Mouse (Mus musculus): Measurements from ENCODE around the gene Srrm4. TPM values are rescaled to one million over a fixed set of nuclear protein-coding genes. Genes with fewer than 3 reads are reported as not detected.
A peak's percentile ranks its signal among the peaks of the same experiment; 100 is the strongest.

Srrm4 gene
- polyA plus RNA-seq (2016; fragmentation: Nextera tagmentation; extraction: Ambion mirVana) = 0.90 and 1.3 TPM in 2 replicates

DNA sequence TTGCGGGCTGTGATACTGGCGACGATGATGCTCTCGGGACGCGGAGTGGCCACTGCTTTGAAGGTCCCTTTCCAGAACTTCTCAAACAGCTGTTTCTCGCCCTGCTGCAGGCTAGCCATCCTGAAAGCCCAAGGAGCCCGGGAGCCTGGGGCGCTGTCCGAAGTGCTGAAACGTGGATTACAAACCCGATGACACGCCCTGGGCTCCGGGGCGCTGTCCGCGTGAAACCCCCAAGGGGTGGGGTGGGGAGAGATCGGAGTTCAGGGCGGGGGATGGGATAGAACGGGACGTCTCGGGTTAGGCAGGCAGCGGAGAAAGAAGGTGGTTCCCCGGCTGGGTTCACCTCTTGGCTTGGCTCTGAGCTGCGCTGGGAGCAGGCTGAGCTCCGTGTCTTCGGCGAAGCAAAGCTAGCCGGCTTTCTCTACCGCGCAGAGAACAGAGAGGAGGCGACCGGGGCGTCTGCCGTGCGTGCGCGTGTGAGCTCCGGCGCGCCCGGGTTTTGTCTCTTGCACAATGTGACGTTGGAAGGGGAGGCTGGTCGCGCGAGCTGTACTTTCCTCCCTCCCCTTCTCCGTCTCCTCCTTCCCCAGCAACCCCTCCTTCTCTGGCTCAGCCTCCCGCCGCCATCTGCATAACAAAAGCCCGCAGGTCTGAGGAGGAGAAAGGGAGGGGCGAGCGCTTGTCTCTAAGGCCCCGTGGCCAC lies at the start of gene Srrm4:
Gene Srrm4, minus strand, starts transcription at position 472 of the 703 bp plus-strand sequence.
- Histone ChIP-seq H3K27ac (no peak within 1 kb of the TSS), H3K9me3 (0 out of 2 replicates have a peak, but pooled peaks cover 6% of the 10 kb centered on the region), H3K27me3 (ENCODE audit: insufficient read depth, poor library complexity, severe bottlenecking) (peaks cover 59% of the 10 kb centered on the region), H3K4me1 (peaks cover 13% of the 10 kb centered on the region), H3K36me3 (no peaks in the 10 kb centered on the region), H3K4me3 (peak within 1 kb of the TSS; percentile 49)
- under 1% methylated on average over 51 of the region's 53 CpGs for WGBS
- peak; percentile 89 for DNase-seq (ENCODE audit: low spot score)

DNA sequence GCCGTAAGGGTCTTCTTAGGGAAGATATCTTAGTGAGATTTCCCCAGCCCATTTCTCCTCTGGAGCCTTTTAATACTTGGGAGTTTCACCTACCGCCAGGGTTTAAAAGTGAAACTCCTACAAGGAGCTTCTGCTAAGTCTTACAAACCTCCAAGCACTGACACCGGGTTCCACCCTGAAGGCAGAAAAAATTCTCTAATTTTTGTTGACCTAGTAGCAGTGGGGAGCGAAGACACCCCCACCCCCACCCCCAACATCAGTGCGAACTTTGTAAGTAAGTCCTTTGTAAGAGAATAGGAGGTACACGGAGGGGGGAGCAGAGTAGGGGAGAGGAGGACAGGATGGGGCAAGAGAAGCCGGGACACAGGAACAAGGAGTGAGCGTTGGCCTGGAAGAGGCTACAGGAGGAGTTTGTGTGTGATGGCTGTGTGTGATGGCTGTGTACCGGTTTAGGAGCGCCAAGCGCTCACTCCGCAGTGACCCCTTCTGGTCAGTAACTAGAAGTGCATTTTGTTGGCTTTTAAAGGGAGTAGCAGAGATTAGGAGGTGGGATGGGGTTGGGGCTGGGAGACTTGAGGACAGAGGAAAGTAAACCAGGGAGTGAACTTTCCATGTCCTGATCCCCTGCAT lies 1.3 kb upstream of the Srrm4 start:
- Histone ChIP-seq H3K4me3 (peak overlapping the region; percentile 49; the same call in 1 of the 2 replicates), H3K4me1 (peaks cover 13% of the 10 kb centered on the region), H3K27ac (no peak overlapping the region), H3K9me3 (0 out of 2 replicates have a peak, but pooled peaks cover 8% of the 10 kb centered on the region), H3K36me3 (no peaks in the 10 kb centered on the region), H3K27me3 (ENCODE audit: insufficient read depth, poor library complexity, severe bottlenecking) (peaks cover 59% of the 10 kb centered on the region)
- WGBS = 1% methylated on average over 12 of the region's 12 CpGs
- DNase-seq (ENCODE audit: low spot score) = no peak

DNA sequence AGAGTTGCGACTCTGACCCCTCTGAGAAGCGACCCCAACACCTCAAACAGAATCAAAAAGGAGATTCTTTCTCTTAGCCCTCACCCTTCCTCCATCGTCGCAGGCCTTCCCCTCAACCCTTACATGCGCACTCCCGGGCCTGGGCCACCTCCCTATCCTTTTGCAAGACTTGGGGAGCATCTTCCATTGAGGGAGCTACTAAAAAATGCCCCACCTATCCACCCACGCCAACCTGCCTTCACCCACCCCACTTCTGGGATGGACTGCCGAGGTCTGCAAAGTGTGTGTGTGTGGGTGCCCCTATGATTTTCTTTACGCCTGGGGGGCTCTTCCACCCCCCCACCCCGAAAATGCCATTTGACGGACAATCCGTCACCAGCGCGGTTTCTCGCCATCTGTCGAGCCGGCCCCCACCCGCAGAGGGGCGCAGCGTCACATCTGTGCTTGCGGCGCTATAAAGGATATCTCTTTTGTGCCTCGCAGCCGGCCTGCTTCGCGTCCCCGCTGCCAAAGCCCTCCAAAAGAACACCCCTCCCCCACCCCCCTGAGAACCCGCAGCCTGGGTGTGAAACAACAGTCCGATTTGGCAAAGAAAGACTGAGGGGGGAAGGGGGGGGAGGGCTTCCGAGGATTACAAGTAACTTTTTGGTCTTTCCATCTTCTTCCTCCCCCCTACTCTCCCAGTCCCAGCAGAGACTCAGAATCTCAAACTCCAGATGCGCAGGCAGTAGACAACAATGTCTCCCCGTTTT lies 608 bp upstream of the Srrm4 start:
- under 1% methylated on average over 32 of the region's 32 CpGs for WGBS
- Histone ChIP-seq H3K9me3 (0 out of 2 replicates have a peak, but pooled peaks cover 8% of the 10 kb centered on the region), H3K27me3 (ENCODE audit: insufficient read depth, poor library complexity, severe bottlenecking) (peaks cover 59% of the 10 kb centered on the region), H3K27ac (no peak overlapping the region), H3K4me1 (peaks cover 13% of the 10 kb centered on the region), H3K36me3 (no peaks in the 10 kb centered on the region), H3K4me3 (peak overlapping the region; percentile 49)
- DNase-seq (ENCODE audit: low spot score) = no peak

DNA sequence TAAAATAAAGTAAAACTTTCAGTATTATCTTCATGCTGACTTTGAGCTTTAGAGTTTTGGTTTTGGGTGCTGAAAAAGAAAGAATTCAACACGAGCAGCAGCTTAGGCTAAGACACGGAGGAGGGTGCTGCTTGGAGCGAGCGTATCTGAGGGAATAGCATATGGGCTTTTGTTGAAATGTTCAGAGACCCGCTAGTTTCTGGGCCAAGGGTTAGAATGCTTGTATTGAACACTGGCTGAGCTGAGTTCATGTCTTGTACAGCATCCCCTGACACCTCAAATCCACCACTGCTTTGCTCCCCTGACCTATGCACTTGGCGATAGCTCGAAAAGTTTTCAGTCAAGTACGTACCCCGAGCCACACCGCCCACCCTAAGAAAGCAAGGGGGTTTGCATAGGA lies 919 bp downstream of the Srrm4 start:
- H3K4me3 ChIP-seq = no peak overlapping the region
- 0 out of 2 replicates have a peak, but pooled peaks cover 5% of the 10 kb centered on the region for H3K9me3 ChIP-seq
- H3K27ac ChIP-seq = no peak overlapping the region
- peaks cover 59% of the 10 kb centered on the region for H3K27me3 ChIP-seq (ENCODE audit: insufficient read depth, poor library complexity, severe bottlenecking)
- H3K4me1 ChIP-seq = peaks cover 13% of the 10 kb centered on the region
- WGBS = 5% methylated on average over 10 of the region's 10 CpGs
- H3K36me3 ChIP-seq = no peaks in the 10 kb centered on the region
- DNase-seq (ENCODE audit: low spot score) = no peak

DNA sequence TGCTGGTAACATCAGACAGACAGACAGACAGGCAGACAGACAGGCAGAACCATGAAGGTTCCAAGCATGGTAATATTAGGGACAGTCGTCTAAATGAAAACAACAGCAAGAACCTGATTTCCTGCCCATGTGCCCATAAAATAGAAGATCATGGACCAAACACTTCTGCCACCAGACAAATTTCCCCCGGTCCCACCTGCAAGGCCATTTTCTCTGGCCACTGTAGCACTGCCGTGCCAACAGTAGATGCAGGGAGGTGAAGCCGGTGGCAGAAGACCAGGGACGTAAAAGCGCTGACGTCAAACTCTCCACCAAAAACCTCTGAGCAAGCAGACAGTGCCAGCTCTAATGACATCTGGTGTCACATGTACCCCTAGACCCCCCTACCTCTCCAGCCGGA lies 2.0 kb downstream of the Srrm4 start:
- peaks cover 59% of the 10 kb centered on the region for H3K27me3 ChIP-seq (ENCODE audit: insufficient read depth, poor library complexity, severe bottlenecking)

DNA sequence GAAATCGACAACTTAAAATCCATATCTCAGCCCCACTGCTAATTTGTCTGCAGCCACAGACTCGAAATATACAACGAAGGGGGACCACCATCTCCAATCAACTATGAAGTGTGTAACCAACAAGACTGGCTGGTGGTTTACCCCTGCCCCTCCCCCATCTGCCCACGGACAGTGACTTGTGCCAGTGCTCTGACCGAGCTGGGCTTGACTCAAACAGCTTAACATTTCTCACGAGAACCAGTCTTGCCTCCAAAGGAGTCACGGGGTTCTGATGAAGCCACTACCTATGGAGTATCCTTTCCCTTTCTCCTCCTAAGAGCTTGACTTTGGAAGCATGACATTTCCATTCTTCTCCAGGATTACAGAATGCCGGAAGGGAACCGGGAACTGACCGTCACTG lies 2.8 kb downstream of the Srrm4 start:
- WGBS = 58% methylated on average over 10 of the region's 10 CpGs
- no peak overlapping the region for H3K4me3 ChIP-seq

More for the DNA sequence above, 2.0 kb downstream of the Srrm4 start:
- Histone ChIP-seq H3K9me3 (0 out of 2 replicates have a peak, but pooled peaks cover 5% of the 10 kb centered on the region), H3K4me1 (peaks cover 13% of the 10 kb centered on the region), H3K27ac (no peak overlapping the region), H3K4me3 (no peak overlapping the region), H3K36me3 (no peaks in the 10 kb centered on the region)
- WGBS = 66% methylated on average over 8 of the region's 8 CpGs
- no peak for DNase-seq (ENCODE audit: low spot score)

DNA sequence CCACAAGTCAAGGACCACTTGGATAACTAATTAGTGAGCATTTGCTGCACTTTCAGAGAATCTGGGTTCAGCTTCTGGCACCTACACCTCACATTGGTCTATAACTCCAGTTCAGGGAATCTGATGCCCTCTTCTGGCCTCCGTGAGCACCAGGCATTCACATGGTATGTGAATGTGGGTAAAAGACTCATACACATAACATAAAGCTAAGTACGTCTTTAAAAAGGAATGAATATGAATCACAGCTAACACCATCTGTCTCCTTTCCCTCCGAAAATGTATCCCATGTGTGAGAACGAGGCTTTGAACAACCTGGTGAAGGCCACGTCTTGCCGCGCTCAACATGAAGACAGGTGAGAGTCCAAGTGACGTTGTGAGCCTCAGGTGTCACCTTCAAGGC lies 12.1 kb downstream of the Srrm4 start:
- no peak overlapping the region for H3K4me3 ChIP-seq
- no peaks in the 10 kb centered on the region for H3K27me3 ChIP-seq (ENCODE audit: insufficient read depth, poor library complexity, severe bottlenecking)
- H3K4me1 ChIP-seq = no peaks in the 10 kb centered on the region
- no peak overlapping the region for H3K27ac ChIP-seq
- H3K36me3 ChIP-seq = no peaks in the 10 kb centered on the region
- H3K9me3 ChIP-seq = no peaks in the 10 kb centered on the region
- no peak for DNase-seq (ENCODE audit: low spot score)
- WGBS = 85% methylated on average over 8 of the region's 8 CpGs

More for the DNA sequence above, 2.8 kb downstream of the Srrm4 start:
- H3K4me1 ChIP-seq = peaks cover 13% of the 10 kb centered on the region
- no peak overlapping the region for H3K27ac ChIP-seq
- DNase-seq (ENCODE audit: low spot score) = no peak
- no peaks in the 10 kb centered on the region for H3K36me3 ChIP-seq
- H3K27me3 ChIP-seq (ENCODE audit: insufficient read depth, poor library complexity, severe bottlenecking) = peaks cover 52% of the 10 kb centered on the region
- H3K9me3 ChIP-seq = 0 out of 2 replicates have a peak, but pooled peaks cover 5% of the 10 kb centered on the region

DNA sequence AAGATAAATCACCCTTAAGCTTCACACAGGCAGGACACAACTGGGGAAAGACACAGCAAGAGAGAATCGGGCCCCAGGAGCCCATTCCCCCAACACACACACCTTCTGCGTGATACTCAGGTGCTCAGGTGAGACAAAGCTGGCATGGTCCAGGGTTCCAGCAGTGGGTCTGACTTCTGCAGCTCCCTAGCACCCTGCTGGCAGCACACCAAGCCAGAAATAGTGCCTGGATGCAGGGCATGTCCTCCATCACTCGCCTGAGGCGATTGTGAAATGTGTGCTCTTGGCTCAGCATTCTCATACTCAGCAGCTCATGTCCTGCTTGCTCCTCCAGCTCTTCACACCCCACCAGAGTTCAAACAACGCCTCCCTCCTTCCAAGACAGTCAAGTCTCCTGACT lies 14.5 kb downstream of the Srrm4 start:
- 0 out of 2 replicates have a peak, but pooled peaks cover 2% of the 10 kb centered on the region for H3K27me3 ChIP-seq (ENCODE audit: insufficient read depth, poor library complexity, severe bottlenecking)
- no peaks in the 10 kb centered on the region for H3K36me3 ChIP-seq
- no peaks in the 10 kb centered on the region for H3K4me1 ChIP-seq
- no peak overlapping the region for H3K4me3 ChIP-seq
- DNase-seq (ENCODE audit: low spot score) = no peak
- WGBS = 76% methylated on average over 5 of the region's 5 CpGs
- no peak overlapping the region for H3K27ac ChIP-seq
- H3K9me3 ChIP-seq = no peaks in the 10 kb centered on the region

DNA sequence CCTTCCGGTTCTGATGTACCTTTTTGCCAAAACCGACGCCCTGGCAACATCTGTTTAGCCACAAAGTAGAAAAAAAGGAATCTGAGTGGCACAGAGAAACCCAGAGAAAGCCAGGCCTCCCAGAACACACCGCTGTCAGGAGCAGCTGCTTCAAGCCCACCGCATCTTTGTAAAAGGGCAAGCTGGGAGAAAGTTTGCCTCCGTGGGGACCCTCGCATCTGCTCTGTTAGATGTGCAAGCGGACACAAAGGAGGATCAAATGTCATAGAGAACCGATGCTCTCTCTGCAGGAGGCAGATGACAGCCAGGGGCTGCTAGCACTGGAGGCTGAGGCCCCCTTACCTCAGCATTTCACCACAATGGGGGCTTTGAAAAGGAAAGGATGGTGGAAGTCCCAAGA lies 18.3 kb downstream of the Srrm4 start:
- WGBS = 43% methylated on average over 9 of the region's 9 CpGs
- DNase-seq (ENCODE audit: low spot score) = no peak

DNA sequence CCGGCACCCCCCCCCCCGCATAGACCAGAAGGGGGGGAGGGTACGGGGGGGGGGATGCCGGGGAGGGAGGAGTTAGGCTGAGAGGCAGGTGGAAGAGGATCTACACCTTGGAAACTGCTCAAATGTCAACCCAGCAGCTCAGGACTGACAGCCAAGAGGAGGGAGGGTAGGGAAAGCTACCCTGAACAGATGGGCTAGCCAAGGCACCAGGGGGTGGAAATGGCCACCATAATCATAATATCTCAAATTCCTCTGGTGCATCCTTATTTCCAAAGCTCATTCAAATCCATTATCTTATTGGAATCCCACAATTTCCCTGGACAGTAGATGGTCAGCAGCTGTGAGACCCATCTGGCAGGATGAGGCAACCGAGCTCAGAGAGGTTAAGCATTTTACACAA lies 19.7 kb downstream of the Srrm4 start:
- Histone ChIP-seq H3K4me1 (peaks cover 17% of the 10 kb centered on the region), H3K27ac (no peak overlapping the region), H3K36me3 (no peaks in the 10 kb centered on the region), H3K4me3 (no peak overlapping the region), H3K9me3 (no peaks in the 10 kb centered on the region), H3K27me3 (ENCODE audit: insufficient read depth, poor library complexity, severe bottlenecking) (peaks cover 9% of the 10 kb centered on the region; the same call in 1 of the 2 replicates)
- WGBS = 79% methylated on average over 1 of the region's 5 CpGs
- no peak for DNase-seq (ENCODE audit: low spot score)

More for the DNA sequence above, 18.3 kb downstream of the Srrm4 start:
- Histone ChIP-seq H3K27ac (no peak overlapping the region), H3K36me3 (no peaks in the 10 kb centered on the region), H3K4me3 (no peak overlapping the region), H3K9me3 (no peaks in the 10 kb centered on the region), H3K27me3 (ENCODE audit: insufficient read depth, poor library complexity, severe bottlenecking) (peaks cover 9% of the 10 kb centered on the region; the same call in 1 of the 2 replicates), H3K4me1 (peaks cover 17% of the 10 kb centered on the region)

DNA sequence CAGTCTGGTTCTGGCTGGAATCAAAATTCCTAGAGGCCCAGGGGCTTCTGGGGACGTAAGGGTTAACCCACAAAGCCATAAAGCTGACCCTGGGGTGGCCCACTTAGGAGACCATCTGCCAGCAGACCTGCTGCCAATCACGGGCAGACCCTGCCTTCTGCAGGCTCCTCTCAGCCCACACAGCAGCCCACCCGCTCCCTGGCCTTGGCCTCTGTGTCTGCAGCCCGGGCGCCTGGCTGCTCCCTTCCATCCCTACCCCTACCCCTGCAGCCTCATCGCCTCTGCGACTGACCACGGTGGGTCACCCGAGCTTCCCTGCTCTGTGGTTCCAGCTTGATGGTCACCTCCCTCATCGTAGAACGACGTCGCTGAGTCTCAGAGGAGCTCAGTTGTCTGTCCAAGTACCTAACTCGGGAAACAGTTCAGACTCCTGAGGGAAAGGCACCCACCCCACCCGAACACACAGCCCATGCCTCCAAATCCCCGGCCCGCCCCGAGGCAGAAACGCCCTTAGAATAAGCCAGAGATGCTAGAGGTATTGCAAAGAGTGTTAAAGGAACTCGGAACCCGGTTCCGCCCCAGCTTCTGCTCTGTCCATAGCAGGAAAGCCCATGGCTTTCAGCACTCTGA lies 20.3 kb downstream of the Srrm4 start:
- Histone ChIP-seq H3K4me1 (peaks cover 17% of the 10 kb centered on the region), H3K36me3 (no peaks in the 10 kb centered on the region), H3K9me3 (no peaks in the 10 kb centered on the region), H3K4me3 (no peak overlapping the region), H3K27ac (no peak overlapping the region), H3K27me3 (ENCODE audit: insufficient read depth, poor library complexity, severe bottlenecking) (peaks cover 9% of the 10 kb centered on the region; the same call in 1 of the 2 replicates)
- DNase-seq (ENCODE audit: low spot score) = no peak
- WGBS = 10% methylated on average over 22 of the region's 22 CpGs

DNA sequence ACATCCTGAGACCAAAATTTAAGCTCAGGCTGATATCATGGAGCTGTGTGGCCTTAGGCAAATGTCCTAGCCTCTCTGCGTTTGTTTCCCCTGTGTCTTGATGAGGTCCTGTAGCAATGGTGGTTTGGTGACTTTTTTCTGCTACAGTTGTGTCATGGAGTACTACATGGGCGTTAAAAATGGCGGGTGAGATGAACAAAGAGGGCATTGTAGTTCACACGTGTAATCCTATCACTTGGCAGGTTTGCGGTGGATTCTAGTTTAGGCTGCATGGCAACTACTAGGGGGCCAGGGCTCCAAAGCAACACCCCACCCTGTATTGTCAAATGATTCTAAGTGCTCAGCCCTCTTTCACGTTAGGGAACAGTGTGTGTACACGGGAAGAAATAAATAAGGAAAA lies 21.1 kb downstream of the Srrm4 start:
- Histone ChIP-seq H3K36me3 (no peaks in the 10 kb centered on the region), H3K27me3 (ENCODE audit: insufficient read depth, poor library complexity, severe bottlenecking) (peaks cover 9% of the 10 kb centered on the region; the same call in 1 of the 2 replicates), H3K27ac (no peak overlapping the region), H3K4me3 (no peak overlapping the region), H3K9me3 (no peaks in the 10 kb centered on the region), H3K4me1 (peaks cover 17% of the 10 kb centered on the region)
- 73% methylated on average over 7 of the region's 7 CpGs for WGBS
- DNase-seq (ENCODE audit: low spot score) = no peak
